Mouse (Mus musculus) CH12.LX (cell line): ENCODE results near the gene Snx14.

ENCODE experiments used
- BHLHE40 ChIP-seq: IDR thresholded peaks from 2 replicates; pipeline ENCODE4 v1.6.1; 2011; ENCODE audit warnings: mild to moderate bottlenecking, low read depth, low read length, improper control_type of control experiment
- CTCF ChIP-seq, 2 experiments: IDR thresholded peaks in 1 of 2; conservative IDR thresholded peaks in 1 of 2; 2 replicates each; pipeline ENCODE4 v1.5.1; 2011 to 2012; ENCODE audit warnings: low read depth in 2 of 2, low read length in 2 of 2, improper control_type of control experiment in 1 of 2, inconsistent platforms in 1 of 2, mild to moderate bottlenecking in 1 of 2, moderate library complexity in 1 of 2
- EP300 ChIP-seq: IDR thresholded peaks from 2 replicates; pipeline ENCODE4 v1.6.1; 2011; ENCODE audit warnings: low read length, improper control_type of control experiment
- IRF4 ChIP-seq: IDR thresholded peaks from 2 replicates; pipeline ENCODE4 v1.6.1; 2014; ENCODE audit warnings: low read depth, mild to moderate bottlenecking, inconsistent platforms, low read length, improper control_type of control experiment
- JUN ChIP-seq: IDR thresholded peaks from 2 replicates; pipeline ENCODE4 v1.6.1; 2011; ENCODE audit warnings: low read depth, mild to moderate bottlenecking, low read length, improper control_type of control experiment, moderate library complexity; ENCODE audit not compliant: insufficient read depth
- POLR2A ChIP-seq: IDR thresholded peaks from 2 replicates; pipeline ENCODE4 v1.6.1; 2011; ENCODE audit warnings: low read depth, mild to moderate bottlenecking, improper control_type of control experiment, low read length
- RCOR1 ChIP-seq: conservative IDR thresholded peaks from 2 replicates; pipeline ENCODE4 v1.6.1; 2012; ENCODE audit warnings: low read depth, mild to moderate bottlenecking, inconsistent platforms, low read length, improper control_type of control experiment
- ZKSCAN1 ChIP-seq: IDR thresholded peaks from 2 replicates; pipeline ENCODE4 v1.6.1; 2012; ENCODE audit warnings: low read depth, inconsistent platforms, low read length, improper control_type of control experiment, borderline replicate concordance

DNA sequence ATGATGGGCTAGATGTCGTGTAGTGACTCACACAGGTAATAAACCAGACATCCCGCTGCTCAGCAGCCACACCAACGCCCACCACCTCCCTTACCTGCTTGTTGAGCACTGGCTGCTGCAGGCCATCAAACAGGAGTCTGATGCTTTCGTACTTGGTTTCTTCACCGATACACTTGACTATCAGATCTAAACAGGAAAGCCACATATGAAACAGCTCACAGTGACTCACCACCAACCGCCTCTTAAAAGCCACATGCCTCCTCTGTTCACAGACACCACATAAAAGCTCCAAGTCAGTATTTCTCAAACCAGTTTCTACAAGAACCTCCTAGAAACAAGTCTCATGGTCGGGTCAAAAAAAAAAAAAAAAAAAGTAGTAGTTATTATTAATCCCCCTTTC lies 58.7 kb downstream of the Snx14 start:
- TF ChIP-seq RCOR1 (no peak), EP300 (no peak), ZKSCAN1 (no peak), JUN (no peak), POLR2A (no peak), BHLHE40 (no peak), CTCF (conservative IDR thresholded peaks at IDR 0.05 in 1 of 2, IDR thresholded peaks at IDR 0.05 in 1 of 2; ENCODE audit: low read depth in 2 of 2, low read length in 2 of 2) (no peak), IRF4 (no peak)
